Mouse (Mus musculus) monocyte, adult 59 days (primary cell): Measurements from ENCODE around the gene Mertk. TPM values are rescaled to one million over a fixed set of nuclear protein-coding genes. Genes with fewer than 3 reads are reported as not detected.

Source experiments
- total RNA-seq, 2 experiments: library from RNA; stranded (reverse); gene quantifications; one replicate each; pipeline ENCODE4 v1.2.4; 2023

Mertk gene
- 10 to 100 TPM; 67.9 to 75.3 TPM for total RNA-seq

DNA sequence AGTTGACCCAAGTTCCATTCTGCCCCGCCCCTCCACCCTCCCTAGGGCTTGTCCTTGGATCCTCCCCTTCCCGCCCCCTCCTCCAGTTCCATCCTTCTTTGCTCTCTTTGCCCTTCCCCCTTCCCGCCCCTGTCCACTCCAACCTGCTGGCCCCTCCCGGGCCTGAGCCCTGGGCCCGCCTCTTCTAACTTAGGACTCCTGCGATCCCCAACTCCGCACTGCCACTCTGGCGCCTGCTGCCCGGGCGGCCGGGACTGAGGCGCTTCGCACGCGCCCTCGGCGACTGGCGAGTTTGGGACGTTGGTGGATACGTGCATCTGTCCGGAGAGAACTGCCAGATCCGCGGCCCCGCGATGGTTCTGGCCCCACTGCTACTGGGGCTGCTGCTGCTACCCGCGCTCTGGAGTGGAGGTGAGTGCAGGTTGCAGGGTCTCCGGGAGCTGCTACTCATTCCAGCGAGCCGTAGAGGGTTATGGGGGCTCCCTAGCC, at the start of gene Mertk:
Gene Mertk, plus strand, starts transcription at position 264 of the 489 bp plus-strand sequence.

DNA sequence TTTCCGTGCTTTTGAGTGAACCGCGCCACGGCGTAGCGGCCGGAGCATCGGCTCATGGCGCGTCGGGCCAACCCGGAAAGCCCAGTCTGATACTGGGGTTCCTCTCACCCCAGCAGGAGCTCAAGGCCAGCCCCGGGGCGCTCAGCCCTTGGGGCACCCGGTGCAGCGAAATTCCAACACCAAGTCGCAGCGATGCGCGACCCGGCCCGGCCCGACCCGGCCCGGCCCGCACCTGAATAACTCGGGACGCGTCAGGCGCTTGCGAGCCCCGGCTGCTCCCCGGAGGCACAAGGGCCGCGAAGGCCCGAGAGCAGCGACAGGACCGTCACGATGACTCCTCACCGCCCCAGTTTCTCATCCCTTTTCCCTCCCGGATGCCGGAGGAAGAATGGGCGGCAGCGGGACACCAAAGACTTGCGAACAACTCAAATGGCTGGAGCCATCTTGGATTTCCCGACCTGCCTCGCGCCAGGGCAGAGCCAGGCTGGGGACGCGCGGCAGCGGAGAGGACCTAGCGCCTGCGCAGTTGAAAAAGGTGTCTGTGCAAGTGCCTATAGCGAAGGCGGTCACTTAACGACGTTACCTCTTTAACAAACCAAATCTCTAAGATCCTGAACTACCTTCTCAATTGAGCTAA, 11.7 kb upstream of the Mertk start, which contains the start of gene Anapc1:
Gene Anapc1, minus strand, starts transcription at position 471 of the 637 bp plus-strand sequence.

DNA sequence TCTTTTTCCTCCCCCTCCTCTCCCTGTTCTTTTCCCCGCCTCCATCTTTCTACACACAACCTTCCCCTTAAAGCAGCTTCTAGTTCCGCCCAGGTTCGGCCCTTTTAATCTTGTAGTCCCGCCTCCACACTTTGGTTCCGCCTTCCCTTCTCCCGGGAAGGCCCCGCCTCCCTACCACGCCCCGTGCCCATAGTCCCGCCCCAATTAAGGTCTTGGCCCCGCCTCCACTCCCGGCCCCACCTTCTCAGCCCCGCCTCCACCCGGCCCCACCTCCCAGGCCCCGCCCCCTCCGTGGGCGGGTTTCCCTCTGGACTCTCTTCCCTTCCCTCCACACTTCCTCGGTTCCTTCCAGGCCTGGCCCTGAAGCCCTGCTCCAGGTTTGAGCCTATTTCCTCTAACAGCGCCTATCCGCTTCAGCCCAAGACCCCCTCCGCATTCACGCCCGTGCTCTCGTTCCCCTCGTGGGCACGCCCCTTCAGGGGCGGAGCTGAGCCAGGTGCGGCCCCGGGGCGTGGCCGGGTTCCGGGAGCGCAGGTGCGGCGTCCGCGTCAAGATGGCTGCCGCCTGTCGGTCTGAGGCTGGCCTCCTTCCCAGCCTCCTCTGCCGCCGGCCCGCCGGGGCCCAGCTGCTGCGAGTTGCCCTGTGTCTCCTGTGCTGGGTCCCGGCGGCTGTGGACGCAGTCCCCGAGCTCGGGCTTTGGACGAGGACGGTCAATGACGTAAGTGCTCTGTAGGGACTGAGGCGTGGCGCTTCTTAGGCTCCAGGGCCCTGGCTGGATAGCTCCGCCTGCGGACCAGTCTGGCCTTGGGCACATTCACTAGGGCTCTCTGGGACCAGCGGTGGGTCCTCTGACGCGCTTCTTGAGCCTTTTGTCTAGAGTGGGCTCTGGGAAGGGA, 119.3 kb downstream of the Mertk start, which contains the start of gene Tmem87b:
Gene Tmem87b, plus strand, starts transcription at position 333 of the 896 bp plus-strand sequence.

Other genes starting within 250 kb of the Mertk start
- not detected for gene Spdye4c, start 107.7 kb upstream of the Mertk start, total RNA-seq
- 10 to 100 TPM; 73.5 to 80.1 TPM for gene Anapc1, start 11.6 kb upstream of the Mertk start, total RNA-seq
- 10 to 100 TPM; 26.6 to 32.7 TPM for gene Tmem87b, start 119.2 kb downstream of the Mertk start, total RNA-seq
- not detected for gene Fbln7, start 164.0 kb downstream of the Mertk start, total RNA-seq
- gene Zc3h8, start 245.1 kb downstream of the Mertk start, total RNA-seq: 1 to 10 TPM; 3.5 to 4.5 TPM